Mouse (Mus musculus) adrenal gland, postnatal 25 days (tissue): Measurements from ENCODE around the gene Tceanc2. TPM values are rescaled to one million over a fixed set of nuclear protein-coding genes. Genes with fewer than 3 reads are reported as not detected.

Experiments used
- DNase-seq: peaks from one replicate; pipeline ENCODE4 v3.0.0; 2021; ENCODE audit warnings: mixed read lengths
- long read RNA-seq: library from polyadenylated mRNA; stranded (forward); transcript quantifications from one replicate; pipeline ENCODE4 v2.0.0, GENCODE M21; 2021
- total RNA-seq: library from RNA; stranded (reverse); gene quantifications from 2 replicates; pipeline ENCODE4 v1.2.3, GENCODE M21; 2021

Gene Tceanc2
- 28.9 and 34.6 TPM in 2 replicates for total RNA-seq
- long read RNA-seq, full-length matches to known transcripts = 10 of 13 reads
- long read RNA-seq, partial matches to known transcripts = 0 of 13 reads
- long read RNA-seq, other reads (novel, unspliced or antisense) = 3 of 13 reads

- peak; percentile 59 for DNase-seq
Measured at GRCm38 (mm10) chr4:107178830-107179490, at the start of gene Tceanc2. Gene Tceanc2 (minus strand): TSS chr4:107179116.

- no peak for DNase-seq
Measured at GRCm38 (mm10) chr4:107226313-107226712, 47.4 kb upstream of the Tceanc2 start.

GRCm38 (mm10) chr4:107223225-107224204, 44.6 kb upstream of the Tceanc2 start:
- peak; percentile 48 for DNase-seq

- no peak for DNase-seq
Measured at GRCm38 (mm10) chr4:107221524-107221923, 42.6 kb upstream of the Tceanc2 start.

- peak; percentile 49 for DNase-seq
Measured at GRCm38 (mm10) chr4:107217574-107217973, 38.7 kb upstream of the Tceanc2 start.

GRCm38 (mm10) chr4:107213279-107214011, 34.5 kb upstream of the Tceanc2 start:
- no peak for DNase-seq

GRCm38 (mm10) chr4:107211936-107212335, 33.0 kb upstream of the Tceanc2 start:
- no peak for DNase-seq

- no peak for DNase-seq
Measured at GRCm38 (mm10) chr4:107211465-107211864, 32.5 kb upstream of the Tceanc2 start.

- no peak for DNase-seq
Measured at GRCm38 (mm10) chr4:107210483-107211097, 31.7 kb upstream of the Tceanc2 start.

- no peak for DNase-seq
Measured at GRCm38 (mm10) chr4:107208880-107209279, 30.0 kb upstream of the Tceanc2 start, which contains the start of gene Ldlrad1. Gene Ldlrad1 (plus strand): TSS chr4:107209180.

- no peak for DNase-seq
Measured at GRCm38 (mm10) chr4:107207016-107207415, 28.1 kb upstream of the Tceanc2 start.

GRCm38 (mm10) chr4:107203001-107203400, 24.1 kb upstream of the Tceanc2 start:
- DNase-seq = no peak

GRCm38 (mm10) chr4:107201779-107202178, 22.9 kb upstream of the Tceanc2 start:
- DNase-seq = no peak

GRCm38 (mm10) chr4:107198072-107198471, 19.2 kb upstream of the Tceanc2 start:
- DNase-seq = no peak

GRCm38 (mm10) chr4:107196454-107196853, 17.5 kb upstream of the Tceanc2 start:
- DNase-seq = no peak

- DNase-seq = no peak
Measured at GRCm38 (mm10) chr4:107193841-107194240, 14.9 kb upstream of the Tceanc2 start.

GRCm38 (mm10) chr4:107185703-107186102, 6.8 kb upstream of the Tceanc2 start:
- no peak for DNase-seq

GRCm38 (mm10) chr4:107183203-107183602, 4.3 kb upstream of the Tceanc2 start:
- no peak for DNase-seq

GRCm38 (mm10) chr4:107182796-107183195, 3.9 kb upstream of the Tceanc2 start:
- no peak for DNase-seq

- DNase-seq = no peak
Measured at GRCm38 (mm10) chr4:107181866-107182265, 3.0 kb upstream of the Tceanc2 start.

- DNase-seq = no peak
Measured at GRCm38 (mm10) chr4:107180746-107181145, 1.8 kb upstream of the Tceanc2 start.

GRCm38 (mm10) chr4:107179561-107179960, 645 bp upstream of the Tceanc2 start:
- no peak for DNase-seq
